Mouse (Mus musculus) spleen, adult 2 months (tissue): ENCODE data around the gene Cep112.

Experiments
- CTCF ChIP-seq: fragments of 200-500 bp; IDR thresholded peaks from 2 replicates; pipeline ENCODE4 v1.5.1; 2011; ENCODE audit warnings: mild to moderate bottlenecking, inconsistent platforms; ENCODE audit not compliant: insufficient read depth, insufficient read length, insufficient replicate concordance; ENCODE audit errors: extremely low read depth
- POLR2A ChIP-seq: fragments of 200-500 bp; IDR thresholded peaks from 2 replicates; pipeline ENCODE4 v1.6.1; 2011; ENCODE audit warnings: low read depth, low read length, inconsistent platforms

DNA sequence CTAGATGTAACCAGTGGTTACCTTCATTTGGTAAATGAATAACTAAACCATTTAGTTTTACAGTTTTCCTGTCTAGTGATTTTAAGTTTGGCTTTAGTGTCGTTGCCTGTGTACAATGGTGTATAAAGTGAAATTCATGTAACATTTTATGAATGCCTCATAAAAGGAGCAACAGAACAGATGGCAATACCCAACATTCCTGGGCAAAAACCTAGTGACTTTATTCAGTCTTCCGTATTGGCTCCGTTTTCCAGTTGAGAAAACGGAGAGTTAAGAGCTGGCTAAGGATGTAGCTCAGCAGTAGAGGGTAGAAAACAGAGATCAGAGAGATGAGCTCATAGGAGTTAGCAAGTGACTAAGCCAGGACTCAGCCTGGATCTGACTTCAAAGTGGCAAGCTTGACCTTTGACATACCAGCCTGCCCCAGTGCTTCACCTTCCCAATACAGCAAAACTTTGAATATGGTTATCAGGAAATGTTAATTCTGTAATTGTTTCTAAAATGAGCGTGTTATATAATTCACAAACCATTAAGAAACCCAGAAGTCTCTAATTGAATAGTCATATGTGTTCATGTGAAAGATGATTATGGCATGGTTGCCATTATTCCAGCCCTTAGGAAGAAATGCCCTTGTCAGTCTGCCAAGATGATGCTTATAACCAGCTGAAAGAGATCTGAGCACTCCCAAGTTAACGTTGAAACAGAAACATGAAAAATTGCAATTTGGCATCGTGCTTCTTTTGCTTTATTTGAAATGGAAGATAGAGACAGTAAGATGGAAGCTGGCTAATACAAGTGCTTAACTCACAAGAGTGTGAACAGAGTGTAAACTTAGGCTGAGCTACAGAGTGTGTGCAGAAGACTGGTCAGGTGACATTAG is 328.6 kb downstream of the Cep112 start:
- TF ChIP-seq POLR2A (no peak), CTCF (no peak)
